Mouse (Mus musculus): ENCODE results near the gene Tigd3.

DNA sequence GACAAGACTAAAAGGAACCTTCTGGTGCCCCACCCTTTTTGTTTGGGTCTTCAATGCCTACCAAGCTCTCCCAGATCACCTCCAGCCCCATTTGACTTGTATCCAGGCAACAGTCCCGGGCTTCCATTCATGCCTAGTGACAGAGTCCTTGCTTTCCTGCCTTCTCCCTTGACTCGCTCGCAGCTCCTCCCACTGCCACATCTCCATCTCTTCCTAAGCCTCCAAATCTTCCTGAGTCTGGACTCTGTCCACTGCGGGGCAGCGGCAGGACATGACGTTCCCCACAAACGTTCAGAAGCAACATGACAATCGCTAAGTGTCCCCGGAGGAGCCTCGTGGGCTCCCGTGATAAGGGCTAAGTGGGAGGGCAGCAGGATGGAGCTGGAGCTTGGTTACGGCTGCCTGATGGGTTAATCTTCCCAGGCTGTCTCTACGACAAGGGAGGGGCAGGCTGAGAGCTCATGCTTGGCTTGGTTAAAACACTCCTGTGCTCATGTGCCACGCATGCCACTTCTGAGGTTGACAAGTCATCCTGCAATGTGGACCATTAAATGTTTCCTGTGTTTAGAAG lies 44.0 kb upstream of the Tigd3 start:
- TF ChIP-seq MAFK (IDR thresholded peaks at IDR 0.05; ENCODE audit: insufficient read depth, low read depth, low read length) (no peak), ZNF384 (IDR thresholded peaks at IDR 0.05; ENCODE audit: low read depth, low read length) (no peak), CHD2 (IDR thresholded peaks at IDR 0.05; ENCODE audit: low read depth, low read length) (no peak), HCFC1 (IDR thresholded peaks at IDR 0.05; ENCODE audit: borderline replicate concordance, insufficient read depth, low read length) (no peak), ZC3H11A (IDR thresholded peaks at IDR 0.05; ENCODE audit: borderline replicate concordance, low read depth, low read length) (no peak)

All from ES-E14 (cell line).